Mouse (Mus musculus): ENCODE results near the gene Tmem151a.
A peak's percentile ranks its signal among the peaks of the same experiment; 100 is the strongest.

The Tmem151a gene

GRCm38 (mm10) chr19:5067040-5067799 is 18.1 kb downstream of the Tmem151a start:
- no peak for DNase-seq

- no peak for DNase-seq
Measured at GRCm38 (mm10) chr19:5065104-5065503, 20.2 kb downstream of the Tmem151a start.

DNA sequence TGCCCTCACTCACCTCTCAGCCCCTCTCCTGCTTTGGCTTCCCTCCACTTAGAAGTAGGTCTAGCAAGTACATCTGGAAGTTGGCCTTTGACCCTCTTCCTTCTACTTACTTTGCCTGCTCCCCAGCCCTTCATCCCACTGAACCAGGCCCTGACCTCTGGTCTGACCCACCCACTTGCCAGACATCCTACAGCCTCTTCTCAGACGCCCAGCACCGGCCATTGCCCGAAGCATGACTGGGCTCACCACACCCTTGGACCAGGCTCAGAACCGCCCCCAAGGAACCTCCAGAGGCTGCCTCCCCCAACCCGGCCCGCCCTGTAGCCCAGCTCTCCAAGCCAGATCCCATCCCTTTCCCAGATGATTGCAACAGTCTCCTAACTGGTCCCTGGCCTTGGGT is 22.9 kb downstream of the Tmem151a start:
- no peak for DNase-seq

DNA sequence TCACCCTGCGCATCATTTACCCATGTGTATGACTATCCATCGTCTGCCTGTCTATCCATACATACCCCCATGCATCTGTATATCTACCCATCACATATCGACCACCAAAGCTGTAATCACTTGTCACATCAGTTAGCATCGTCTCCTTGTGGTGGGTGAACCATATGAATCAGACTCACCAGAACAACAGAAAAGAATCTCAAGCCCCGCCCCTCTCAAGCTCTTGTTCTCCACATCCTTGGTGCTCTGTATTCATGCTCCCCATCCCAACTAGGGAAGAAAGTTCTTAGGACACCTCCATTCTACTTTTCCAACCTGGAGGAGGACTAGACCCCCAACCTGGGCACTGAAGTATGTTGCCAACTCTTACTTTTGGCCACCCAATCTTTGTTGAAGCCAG is 23.3 kb downstream of the Tmem151a start:
- no peak for DNase-seq

DNA sequence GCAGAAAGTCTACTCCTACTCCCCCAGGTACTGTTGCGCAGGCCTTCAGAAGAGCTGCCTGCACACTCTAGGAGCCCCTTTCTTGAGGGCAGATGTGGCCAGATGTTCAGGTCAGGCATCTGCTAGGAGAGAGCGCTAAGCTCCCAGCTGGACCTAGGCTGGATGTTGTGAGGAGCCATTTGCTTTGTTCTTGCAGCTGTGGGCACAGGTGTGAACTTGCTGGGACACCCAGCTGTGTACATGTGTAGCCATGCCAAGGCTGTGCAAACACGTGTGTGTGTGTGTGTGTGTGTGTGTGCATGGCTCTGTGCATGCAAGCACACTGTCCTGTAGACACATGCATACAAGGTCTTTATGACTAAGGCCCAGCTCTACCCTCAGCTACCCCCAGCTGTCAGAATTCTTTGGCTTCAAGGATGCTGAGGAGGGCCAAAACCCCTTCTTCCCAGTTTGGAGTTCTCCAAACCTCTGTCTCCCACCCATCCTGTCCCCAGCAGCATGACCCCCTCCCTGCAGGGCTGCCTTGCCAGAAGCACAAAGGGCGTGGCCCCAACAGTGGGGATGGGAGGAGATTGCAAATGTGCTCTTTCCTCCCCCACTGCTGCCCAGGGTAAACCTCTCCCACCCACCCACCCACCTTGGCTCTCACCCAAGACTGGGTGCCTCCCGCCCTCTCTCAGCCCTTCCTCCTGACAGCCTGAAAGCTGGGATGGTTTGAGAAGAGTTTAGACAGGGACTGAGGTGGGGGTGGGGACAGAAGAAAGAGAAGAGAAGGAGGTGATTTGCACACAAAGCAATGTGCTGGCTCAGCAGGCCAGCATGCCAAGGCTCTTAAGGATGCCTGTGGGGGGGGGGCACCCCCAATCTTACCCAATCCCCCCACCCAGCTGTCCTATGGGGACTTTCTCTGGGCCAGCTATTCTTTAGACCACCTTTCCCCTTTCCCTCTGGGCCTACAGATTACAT is 24.7 kb downstream of the Tmem151a start:
- peak; percentile 54 for DNase-seq

DNA sequence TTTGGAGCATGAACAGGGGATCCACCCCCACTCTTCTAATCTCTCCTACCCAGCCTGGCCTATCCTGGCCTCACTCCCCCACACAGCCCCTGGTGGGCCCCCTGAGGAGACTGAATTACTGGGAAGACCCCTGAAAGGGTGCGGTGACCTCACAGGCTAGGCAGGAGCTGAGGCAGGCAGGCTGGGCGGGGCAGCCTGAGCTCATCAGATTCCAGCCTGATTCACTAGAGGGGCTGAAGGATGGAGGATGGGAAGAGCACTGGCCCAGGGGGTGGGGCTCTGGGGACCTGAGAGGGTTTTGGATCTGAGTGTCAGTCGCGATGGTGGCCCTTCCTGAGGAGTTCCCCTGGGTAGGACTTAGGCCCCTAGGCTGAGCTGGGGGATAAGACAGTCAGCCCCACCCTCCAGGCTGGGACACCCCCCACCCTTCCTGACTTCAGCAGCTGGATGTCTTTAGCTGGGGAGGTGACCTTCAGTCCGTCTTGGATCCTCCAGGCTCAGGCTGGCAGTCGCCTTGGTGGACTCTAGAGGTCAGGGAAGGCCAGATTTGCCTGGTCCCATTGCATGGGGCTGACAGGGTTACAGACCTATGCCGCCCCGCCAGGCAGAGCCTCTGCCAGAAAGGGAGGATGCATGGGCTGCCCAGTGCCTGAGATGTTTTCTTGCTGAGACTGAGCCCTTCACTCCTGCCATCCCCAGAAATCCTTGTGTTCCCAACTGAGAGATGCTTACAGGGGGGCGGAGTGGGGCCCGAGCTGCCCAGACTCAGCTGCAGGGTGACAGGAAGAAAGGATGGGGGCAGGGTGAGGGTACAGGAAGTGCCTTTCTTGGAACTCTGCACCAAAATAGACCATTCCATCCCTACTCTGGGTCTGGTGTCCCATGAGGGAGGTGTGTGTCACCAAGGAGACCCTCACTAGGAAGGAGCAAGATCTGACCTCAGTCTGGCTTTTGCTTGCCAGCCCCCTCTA is 26.2 kb downstream of the Tmem151a start:
- DNase-seq, result no peak

GRCm38 (mm10) chr19:5057876-5058775 is 27.2 kb downstream of the Tmem151a start:
- DNase-seq, result peak; percentile 63

GRCm38 (mm10) chr19:5056251-5056650 is 29.1 kb downstream of the Tmem151a start:
- peak; percentile 61 for DNase-seq

- DNase-seq, result peak; percentile 68
Measured at GRCm38 (mm10) chr19:5053909-5054308, 31.4 kb downstream of the Tmem151a start.

- no peak for DNase-seq
Measured at GRCm38 (mm10) chr19:5052853-5053252, 32.5 kb downstream of the Tmem151a start.

- no peak for DNase-seq
Measured at GRCm38 (mm10) chr19:5052166-5052822, 33.0 kb downstream of the Tmem151a start.

DNA sequence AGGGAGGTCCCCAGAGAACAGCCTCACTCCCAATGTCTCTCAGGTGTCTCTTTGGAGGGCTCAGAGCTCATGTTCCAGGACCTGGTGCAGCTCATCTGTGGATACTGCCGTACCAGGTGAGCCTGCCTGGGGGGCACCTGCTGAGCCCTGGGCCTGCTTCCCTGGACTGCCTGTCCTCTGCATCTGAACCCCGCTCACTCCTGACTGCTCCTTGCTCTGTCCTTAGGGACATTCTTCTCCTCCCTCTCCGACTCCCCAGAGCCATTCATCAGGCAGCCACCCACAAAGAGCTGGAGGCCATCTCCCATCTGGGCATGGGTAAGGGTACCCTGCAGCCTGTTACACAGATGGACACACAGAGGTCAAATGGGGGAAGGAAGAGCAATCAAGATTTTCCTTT is 33.8 kb downstream of the Tmem151a start:
- no peak for DNase-seq

- no peak for DNase-seq
Measured at GRCm38 (mm10) chr19:5051031-5051430, 34.3 kb downstream of the Tmem151a start.

GRCm38 (mm10) chr19:5050047-5050905 is 35.1 kb downstream of the Tmem151a start, which contains the start of gene Rin1:
Rin1 (plus strand) TSS chr19:5050481.
- DNase-seq, result no peak

DNA sequence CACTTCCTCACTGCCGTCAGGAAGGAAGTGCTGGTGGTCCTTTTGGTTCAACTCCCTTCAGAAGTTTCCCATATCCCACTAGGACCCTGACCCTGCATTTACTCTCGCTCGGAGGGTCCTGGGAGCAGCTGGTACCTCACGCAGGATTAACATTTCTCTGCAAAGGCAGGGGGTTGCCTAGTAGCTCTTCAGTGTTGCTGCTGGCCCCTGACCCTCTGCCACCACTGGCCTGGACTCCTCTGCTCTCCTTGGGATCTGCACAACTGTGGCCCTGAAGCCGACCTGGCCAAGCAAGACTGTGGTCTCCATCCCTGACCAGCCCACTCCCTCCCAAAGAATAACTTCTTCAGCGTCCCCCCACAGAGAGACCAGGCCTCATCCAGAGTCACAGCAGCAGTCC is 36.0 kb downstream of the Tmem151a start:
- no peak for DNase-seq

DNA sequence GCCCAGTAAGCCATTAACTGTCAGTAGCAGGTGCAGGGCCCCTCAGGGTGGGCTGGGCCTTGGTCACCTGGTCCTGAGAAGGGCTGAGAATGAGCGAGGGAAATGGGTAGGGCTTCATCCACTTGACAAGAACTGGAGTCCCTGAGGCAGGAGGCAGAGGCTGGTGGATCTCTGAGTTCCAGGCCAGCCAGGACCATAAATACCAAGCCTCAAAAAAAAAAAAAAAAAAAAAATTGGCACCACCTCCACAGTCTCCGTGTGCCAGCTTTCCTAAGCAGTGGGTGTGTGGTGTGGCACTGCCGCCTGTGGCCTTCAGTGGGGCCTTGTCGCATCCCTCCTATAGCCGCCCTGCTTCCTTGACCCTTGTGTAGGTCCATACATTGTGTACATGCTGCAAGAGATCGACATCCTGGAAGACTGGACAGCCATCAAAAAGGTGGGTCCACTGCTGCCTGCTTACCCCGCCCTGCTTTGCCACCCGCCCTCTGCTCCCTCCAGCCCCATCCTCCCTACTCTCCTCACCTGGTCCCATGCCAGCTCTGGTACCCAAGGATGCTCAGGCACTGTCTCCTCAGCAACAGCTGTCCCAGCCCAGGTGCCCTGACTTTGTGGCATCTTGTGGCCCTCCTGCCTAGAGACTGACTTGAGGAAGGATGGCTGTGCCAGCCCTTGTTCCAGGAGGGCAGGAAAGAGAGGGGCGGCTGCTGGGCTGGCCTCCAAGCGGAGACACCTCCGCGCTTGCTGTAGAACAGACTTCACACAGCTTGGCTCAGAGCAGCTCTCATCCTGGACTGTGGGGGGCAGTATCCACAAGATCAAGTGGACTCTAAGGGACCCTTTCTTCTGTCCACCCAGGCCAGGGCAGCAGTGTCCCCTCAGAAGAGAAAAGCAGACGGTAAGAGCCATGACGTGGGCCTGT is 36.9 kb downstream of the Tmem151a start:
- DNase-seq, result no peak

DNA sequence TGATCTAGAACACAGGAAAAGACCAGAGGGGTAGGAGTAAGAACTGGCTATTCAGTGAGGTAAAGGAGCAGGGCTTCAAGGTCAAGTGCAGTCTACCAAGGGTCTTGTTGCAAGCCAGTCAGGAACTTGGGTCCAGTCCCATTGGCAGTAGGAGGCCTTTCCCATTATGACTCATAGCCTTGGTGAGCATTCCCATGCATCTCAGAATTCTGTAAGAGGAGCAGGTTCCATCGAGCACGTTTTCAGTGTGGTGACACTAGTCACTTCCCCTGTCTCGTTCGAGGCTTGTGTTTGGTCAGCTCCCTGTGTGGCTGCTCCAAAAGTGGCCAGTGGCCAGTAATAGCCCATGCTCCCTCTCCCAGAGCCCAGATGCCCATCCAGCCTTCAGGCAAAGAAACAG is 39.8 kb downstream of the Tmem151a start:
- no peak for DNase-seq

DNA sequence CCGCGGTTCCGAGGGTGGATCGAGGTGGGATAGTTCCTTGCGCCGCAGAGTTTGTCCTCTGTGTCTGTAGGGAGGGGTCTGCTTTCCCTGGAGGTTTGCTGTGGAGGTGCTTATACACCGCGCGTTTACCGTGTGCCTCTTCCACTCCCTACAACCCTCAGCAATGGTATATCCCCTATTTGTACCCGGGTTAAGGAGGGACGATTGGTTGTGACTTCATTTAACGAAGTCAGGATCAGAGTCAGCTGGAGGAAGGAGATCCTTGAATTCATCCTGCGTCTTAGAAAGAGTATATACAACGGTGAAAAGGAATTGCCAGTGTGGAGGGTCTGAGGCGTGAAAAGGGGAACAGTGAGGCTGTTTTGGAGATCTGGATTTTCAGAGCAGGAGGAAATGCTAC is 43.7 kb downstream of the Tmem151a start:
- no peak for DNase-seq
